ENCODE assay signal across 8 mouse cellular contexts in genomic region chr11:98785772-98786281, GRCm38 (mm10). TPM values are rescaled to one million over a fixed set of nuclear protein-coding genes. Genes with fewer than 3 reads are reported as not detected.
DNase-seq lines count a peak whose midpoint lies in the region; ATAC-seq lines count a peak whose summit lies in the region.

No protein-coding gene starts in this region.

- DNase-seq in T-cell, adult 2 months (ENCODE audit: low spot score): peak; percentile 53
- peak; percentile 89 for DNase-seq in cerebellum, adult 9-11 months
- peak; percentile 77 to 80 for DNase-seq in frontal cortex, postnatal 25 days (ENCODE audit: low spot score in 2 of 2)
- peak; percentile 59 to 71 for DNase-seq in layer of hippocampus, postnatal 25 days (ENCODE audit: extremely low spot score in 1 of 2, low spot score in 1 of 2)
- DNase-seq in lung, postnatal 14 days: peak; percentile 78
- peak; percentile 83 for DNase-seq in right cerebral cortex, postnatal 14 days

- no peaks in the 10 kb centered on the region for H3K9me3 ChIP-seq in hindbrain, embryonic 12.5 days (replicated peaks)

- H3K36me3 ChIP-seq in hindbrain, embryonic 12.5 days: no peaks in the 10 kb centered on the region

- 12% methylated on average over 12 of the region's 12 CpGs for WGBS in hindbrain, embryonic 12.5 days

- H3K4me1 ChIP-seq in hindbrain, embryonic 12.5 days: peaks cover 62% of the 10 kb centered on the region

- H3K27me3 ChIP-seq in hindbrain, embryonic 12.5 days: no peaks in the 10 kb centered on the region

- H3K4me2 ChIP-seq in hindbrain, embryonic 12.5 days (replicated peaks): peak overlapping the region; percentile 17

- 0 out of 2 replicates have a peak overlapping the region, but pooled peaks have one; percentile 9 for H3K9ac ChIP-seq in hindbrain, embryonic 12.5 days

- ATAC-seq in hindbrain, embryonic 12.5 days (ENCODE audit: low FRiP score): no peak
- no peak for ATAC-seq in monocyte, adult 5-6 weeks (replicated peaks; ENCODE audit: insufficient number of reproducible peaks, low FRiP score, low TSS enrichment, poor library complexity, severe bottlenecking)

- no peak overlapping the region for H3K4me3 ChIP-seq in hindbrain, embryonic 12.5 days

- H3K27ac ChIP-seq in hindbrain, embryonic 12.5 days: peak overlapping the region; percentile 57

RNA-seq across cellular contexts. Expression of gene Msl1, which starts 9.5 kb away (rescaled TPM):
- 38.8 and 40.4 TPM in 2 replicates for polyA plus RNA-seq in hindbrain, embryonic 12.5 days (2016; fragmentation: Nextera tagmentation; extraction: Ambion mirVana)
- 100 to 1,000 TPM; 170 to 176 TPM for total RNA-seq in layer of hippocampus, postnatal 25 days (2021)
- total RNA-seq in monocyte, adult 5-6 weeks (2017): 108 to 125 TPM (median 112 TPM) in 3 replicates

RNA-seq across cellular contexts. Expression of gene Nr1d1, which starts 10.7 kb away (rescaled TPM):
- polyA plus RNA-seq in hindbrain, embryonic 12.5 days (2016; fragmentation: Nextera tagmentation; extraction: Ambion mirVana): 1.2 and 1.3 TPM in 2 replicates
- total RNA-seq in layer of hippocampus, postnatal 25 days (2021): 10 to 100 TPM; 78.1 to 92.2 TPM
- 0.68 to 4.7 TPM (median 1.9 TPM) in 3 replicates for total RNA-seq in monocyte, adult 5-6 weeks (2017)

RNA-seq across cellular contexts. Expression of gene Casc3, which starts 18.9 kb away (rescaled TPM):
- 62.5 and 66.5 TPM in 2 replicates for polyA plus RNA-seq in hindbrain, embryonic 12.5 days (2016; fragmentation: Nextera tagmentation; extraction: Ambion mirVana)
- 10 to 100 TPM; 53.3 to 60.6 TPM for total RNA-seq in layer of hippocampus, postnatal 25 days (2021)
- 47.5 to 51.5 TPM (median 49.5 TPM) in 3 replicates for total RNA-seq in monocyte, adult 5-6 weeks (2017)

RNA-seq across cellular contexts. Expression of gene Thra, which starts 45.4 kb away (rescaled TPM):
- 67.2 and 68.4 TPM in 2 replicates for polyA plus RNA-seq in hindbrain, embryonic 12.5 days (2016; fragmentation: Nextera tagmentation; extraction: Ambion mirVana)
- 1,000 to 10,000 TPM; 1,027 to 1,094 TPM for total RNA-seq in layer of hippocampus, postnatal 25 days (2021)
- 3.4 to 5.4 TPM (median 4.3 TPM) in 3 replicates for total RNA-seq in monocyte, adult 5-6 weeks (2017)

RNA-seq across cellular contexts. Expression of gene Rapgefl1, which starts 50.8 kb away (rescaled TPM):
- polyA plus RNA-seq in hindbrain, embryonic 12.5 days (2016; fragmentation: Nextera tagmentation; extraction: Ambion mirVana): 3.1 and 4.1 TPM in 2 replicates
- 100 to 1,000 TPM; 185 to 222 TPM for total RNA-seq in layer of hippocampus, postnatal 25 days (2021)
- not detected in 3 replicates for total RNA-seq in monocyte, adult 5-6 weeks (2017)

Comparison
In these comparisons a context has a peak if more than half of its experiments do, and no peak if none do; other contexts are left out.
1. RNA of gene Nr1d1, which starts 10.7 kb away (total RNA-seq): 78.1 to 92.2 TPM in layer of hippocampus, postnatal 25 days; 0.68 to 4.7 TPM in monocyte, adult 5-6 weeks; every median in the first group is over 10 times any median in the second.
2. Peak in every context shown above with its lines, with median percentiles within 50 percentile points of each other: DNase-seq.